Mouse (Mus musculus) E14TG2a.4 (cell line): Measurements from ENCODE around the gene Vamp5.

Source experiments
- CTCF ChIP-seq: conservative IDR thresholded peaks from 2 replicates; pipeline ENCODE4 v1.5.1; 2014; ENCODE audit warnings: low read length
- NANOG ChIP-seq: IDR thresholded peaks from 2 replicates; pipeline ENCODE4 v1.6.1; 2014; ENCODE audit warnings: borderline replicate concordance, low read length, mixed read lengths
- POU5F1 ChIP-seq: IDR thresholded peaks from 2 replicates; pipeline ENCODE4 v1.6.1; 2014; ENCODE audit warnings: low read length, borderline replicate concordance

DNA sequence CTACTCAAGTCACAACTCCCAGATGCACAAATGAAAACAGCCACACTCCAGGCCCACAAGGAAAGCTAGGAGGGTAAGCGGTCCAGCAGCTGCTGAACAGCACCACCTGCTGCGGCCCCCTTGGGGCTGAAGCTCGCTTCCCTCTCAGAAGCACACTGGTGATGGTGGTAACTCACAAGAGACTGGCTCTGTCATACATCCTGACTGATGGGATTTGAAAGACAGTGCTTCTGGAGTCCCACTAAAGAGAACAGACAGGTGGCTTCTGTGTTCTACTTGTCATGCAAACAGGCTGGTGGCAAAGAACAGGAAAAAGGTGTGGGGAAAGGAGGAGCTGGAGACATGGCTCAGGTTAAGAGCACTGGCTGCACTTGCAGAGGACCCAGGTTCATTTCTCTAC lies 57.3 kb downstream of the Vamp5 start:
- no peak for TF ChIP-seq CTCF
- no peak for TF ChIP-seq POU5F1
- TF ChIP-seq NANOG: no peak
